ENCODE assay signal across 9 mouse cellular contexts in the genomic region with DNA sequence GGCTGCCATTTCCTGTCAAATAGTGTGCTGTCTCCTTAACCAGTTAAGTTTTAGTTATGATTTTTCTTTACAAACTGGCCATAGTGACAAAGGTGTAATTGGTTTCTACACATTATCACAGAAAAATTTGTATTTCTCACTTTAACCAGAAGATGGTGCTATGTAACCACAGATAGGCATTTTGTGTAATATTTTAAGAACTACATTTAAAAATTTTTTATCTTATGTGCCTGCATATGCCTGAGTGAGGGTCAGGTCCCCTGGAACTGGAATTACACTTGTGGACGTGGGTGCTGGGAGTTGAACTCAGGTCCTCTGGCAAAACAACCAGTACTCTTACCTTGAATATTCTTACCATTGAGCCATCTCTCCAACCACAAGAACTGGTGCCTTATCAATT. TPM values are rescaled to one million over a fixed set of nuclear protein-coding genes. Genes with fewer than 3 reads are reported as not detected.
DNase-seq lines count a peak whose midpoint lies in the region; ATAC-seq and TF ChIP-seq lines count a peak whose summit lies in the region.
"Had no signal": no experiment of that assay in that cellular context is flagged by ENCODE, and none has a peak within 500 bp of the region (broad histone marks: within the 10 kb centered on the region; RNA-seq: fewer than 3 reads in every experiment).

No protein-coding gene starts in this region.

- H3K27ac ChIP-seq in gastrocnemius, adult 2 months = peak overlapping the region; percentile 70
- H3K27ac ChIP-seq in lung, postnatal 0 days (ENCODE audit: low read length) = no peak overlapping the region

- no peak for TF ChIP-seq EP300 in lung, postnatal 0 days (IDR thresholded peaks at IDR 0.05)

- WGBS in lung, postnatal 0 days = 30% methylated on average over 1 of the region's 1 CpGs

- no peak overlapping the region for H3K4me2 ChIP-seq in lung, postnatal 0 days (replicated peaks; ENCODE audit: low read depth, low read length)

- POLR2A ChIA-PET in Patski (lab: Charles Lee) = interaction anchor here (0.6 to 1.1 kb wide), 2 partner anchors 39 to 290 kb away, joined by 4 to 5 read pairs; no protein-coding TSS in a partner anchor

- intact Hi-C loops in gastrocnemius, adult 2 months (cut with DNase I) = loop anchor here (2.0 to 5.0 kb wide), 3 partner anchors 308 to 392 kb away; partner anchors contain the start of gene Eea1

- H3K9me3 ChIP-seq in lung, postnatal 0 days (ENCODE audit: low read length) = no peaks in the 10 kb centered on the region

- in situ Hi-C loops in Patski (cut with MboI; ENCODE audit: low pct_unique_long_range_greater_than_20kb) = loop anchor here (5.0 to 10.0 kb wide), 2 partner anchors 214 to 342 kb away; no protein-coding TSS in a partner anchor

- H3K4me3 ChIP-seq in gastrocnemius, adult 2 months = no peak overlapping the region
- no peak overlapping the region for H3K4me3 ChIP-seq in lung, postnatal 0 days (ENCODE audit: low read depth, low read length)

- ATAC-seq in lung, postnatal 0 days = no peak
- ATAC-seq in Patski = no peak

- H3K4me1 ChIP-seq in lung, postnatal 0 days (ENCODE audit: insufficient read depth, low read depth, low read length) = no peaks in the 10 kb centered on the region

- no peak overlapping the region for H3K9ac ChIP-seq in lung, postnatal 0 days (replicated peaks; ENCODE audit: low read depth)

- H3K27me3 ChIP-seq in lung, postnatal 0 days (replicated peaks; ENCODE audit: insufficient read depth, low read length) = no peaks in the 10 kb centered on the region
- no peaks in the 10 kb centered on the region for H3K27me3 ChIP-seq in Patski
- no peaks in the 10 kb centered on the region for H3K27me3 ChIP-seq in splenic B cell, adult 2 months (ENCODE audit: control insufficient read depth, insufficient read depth, low read length, poor library complexity, severe bottlenecking)

- peak; percentile 79 for TF ChIP-seq CTCF in gastrocnemius, adult 2 months (IDR thresholded peaks at IDR 0.05)
- peak; percentile 61 for TF ChIP-seq CTCF in lung, postnatal 0 days (IDR thresholded peaks at IDR 0.05)
- peak; percentile 59 for TF ChIP-seq CTCF in Patski (IDR thresholded peaks at IDR 0.05)

- CTCF ChIA-PET in Patski (lab: Charles Lee) = interaction anchor here (0.9 to 4.1 kb wide), 5 partner anchors 308 to 348 kb away, joined by 3 to 25 read pairs (median 5); no protein-coding TSS in a partner anchor

- peaks cover 15% of the 10 kb centered on the region for H3K36me3 ChIP-seq in lung, postnatal 0 days (ENCODE audit: insufficient read depth, low read length)
- H3K36me3 ChIP-seq in splenic B cell, adult 2 months (ENCODE audit: control insufficient read depth, insufficient read depth, low read length, poor library complexity, severe bottlenecking) = peaks cover 4% of the 10 kb centered on the region; the same call in 1 of the 2 replicates

- DNase-seq in gastrocnemius, adult 2 months = no peak
- no peak for DNase-seq in gastrocnemius, adult 8-10 months (ENCODE audit: low spot score in 2 of 2)
- DNase-seq in lung, postnatal 0 days (ENCODE audit: low spot score) = peak; percentile 63
- no peak for DNase-seq in lung, postnatal 4 days
- DNase-seq in Patski (ENCODE audit: low read depth, low spot score) = no peak
- DNase-seq in splenic B cell, adult 2 months (ENCODE audit: low read depth, low spot score) = peak; percentile 67
- no peak for DNase-seq in layer of hippocampus, adult 11-12 months (ENCODE audit: low spot score)
- no peak for DNase-seq in cerebellum, postnatal 36 days
- DNase-seq: thymus, adult 18-20 months had no signal

RNA-seq across cellular contexts. Expression of gene Nudt4, which starts 13.4 kb away (rescaled TPM):
- 100 to 1,000 TPM; 182 to 332 TPM for total RNA-seq in gastrocnemius, adult 2 months (2021)
- total RNA-seq in gastrocnemius, adult 8-10 months (2022) = 100 to 1,000 TPM; 270 to 418 (median 347) TPM
- polyA plus RNA-seq in lung, postnatal 0 days (2015; fragmentation: Nextera tagmentation; extraction: Ambion mirVana) = 50.3 and 53.9 TPM in 2 replicates
- 68.6 TPM for polyA plus RNA-seq in Patski (2021)

RNA-seq across cellular contexts. Expression of gene Ube2n, which starts 35.6 kb away (rescaled TPM):
- 10 to 100 TPM; 71.3 to 75.6 TPM for total RNA-seq in gastrocnemius, adult 2 months (2021)
- 10 to 100 TPM; 57.2 to 77.8 (median 64.6) TPM for total RNA-seq in gastrocnemius, adult 8-10 months (2022)
- polyA plus RNA-seq in lung, postnatal 0 days (2015; fragmentation: Nextera tagmentation; extraction: Ambion mirVana) = 179 and 189 TPM in 2 replicates
- 132 TPM for polyA plus RNA-seq in Patski (2021)

RNA-seq across cellular contexts. Expression of gene Mrpl42, which starts 48.8 kb away (rescaled TPM):
- 100 to 1,000 TPM; 307 to 392 TPM for total RNA-seq in gastrocnemius, adult 2 months (2021)
- total RNA-seq in gastrocnemius, adult 8-10 months (2022) = 100 to 1,000 TPM; 278 to 304 (median 295) TPM
- polyA plus RNA-seq in lung, postnatal 0 days (2015; fragmentation: Nextera tagmentation; extraction: Ambion mirVana) = 159 and 163 TPM in 2 replicates
- polyA plus RNA-seq in Patski (2021) = 198 TPM

Comparison
In these comparisons a context has a peak if more than half of its experiments do, and no peak if none do; other contexts are left out.
1. DNase-seq: peak in lung, postnatal 0 days (single experiment) and splenic B cell, adult 2 months (single experiment); none in gastrocnemius, adult 2 months (single experiment), gastrocnemius, adult 8-10 months (0 of 2), lung, postnatal 4 days (0 of 2), Patski (single experiment), layer of hippocampus, adult 11-12 months (single experiment) and cerebellum, postnatal 36 days (0 of 2).
2. Peak in every context shown above with its lines, with median percentiles within 50 percentile points of each other: CTCF ChIP-seq.